Mouse (Mus musculus) forebrain, embryonic 13.5 days (tissue): Measurements from ENCODE around the gene Lgr5. TPM values are rescaled to one million over a fixed set of nuclear protein-coding genes. Genes with fewer than 3 reads are reported as not detected.

Experiments
- ATAC-seq: fragments of 200-750 bp; cut with Nextera tagmentation; 2 replicates; pipeline ENCODE4 v1.8.0; 2017
- H3K27ac ChIP-seq: fragments of 300-500 bp; sonication (generic); 2 replicates; pipeline ENCODE4 v1.5.1; 2015; ENCODE audit warnings: inconsistent platforms, mild to moderate bottlenecking, moderate library complexity
- H3K27me3 ChIP-seq: fragments of 300-500 bp; sonication (generic); 2 replicates; pipeline ENCODE4 v1.6.1; 2015; ENCODE audit warnings: mild to moderate bottlenecking, inconsistent platforms
- H3K36me3 ChIP-seq: fragments of 300-500 bp; sonication (generic); 2 replicates; pipeline ENCODE4 v1.6.1; 2015; ENCODE audit warnings: mild to moderate bottlenecking, inconsistent platforms; ENCODE audit not compliant: poor library complexity, severe bottlenecking
- H3K4me1 ChIP-seq: fragments of 300-500 bp; sonication (generic); 2 replicates; pipeline ENCODE4 v1.6.1; 2015; ENCODE audit warnings: inconsistent platforms
- H3K4me2 ChIP-seq: fragments of 300-500 bp; sonication (generic); 2 replicates; pipeline ENCODE4 v1.6.1; 2015; ENCODE audit warnings: inconsistent platforms, mild to moderate bottlenecking, moderate library complexity
- H3K4me3 ChIP-seq: fragments of 300-500 bp; sonication (generic); 2 replicates; pipeline ENCODE4 v1.5.1; 2015; ENCODE audit warnings: mild to moderate bottlenecking, inconsistent platforms
- H3K9ac ChIP-seq: fragments of 300-500 bp; sonication (generic); 2 replicates; pipeline ENCODE4 v1.6.1; 2015; ENCODE audit warnings: mild to moderate bottlenecking, inconsistent platforms
- H3K9me3 ChIP-seq: fragments of 300-500 bp; sonication (generic); replicated peaks from 2 replicates; pipeline ENCODE4 v1.6.1; 2016; ENCODE audit warnings: inconsistent platforms
- WGBS: fragments of 180-500 bp; shearing (Covaris S2); methylation state at CpG from one replicate; pipeline ENCODE4 v1.1.7; 2015; 5-methylcytosine and 5-hydroxymethylcytosine counted together
- polyA plus RNA-seq: library from polyadenylated mRNA; unstranded; fragments of >200 nt; fragmentation: Nextera tagmentation; extraction: Ambion mirVana; gene quantifications from 2 replicates; pipeline ENCODE4 v1.2.1, GENCODE M21; 2015

Gene Lgr5
- polyA plus RNA-seq, 1 experiment from 2014 or later = 0.26 TPM

DNA sequence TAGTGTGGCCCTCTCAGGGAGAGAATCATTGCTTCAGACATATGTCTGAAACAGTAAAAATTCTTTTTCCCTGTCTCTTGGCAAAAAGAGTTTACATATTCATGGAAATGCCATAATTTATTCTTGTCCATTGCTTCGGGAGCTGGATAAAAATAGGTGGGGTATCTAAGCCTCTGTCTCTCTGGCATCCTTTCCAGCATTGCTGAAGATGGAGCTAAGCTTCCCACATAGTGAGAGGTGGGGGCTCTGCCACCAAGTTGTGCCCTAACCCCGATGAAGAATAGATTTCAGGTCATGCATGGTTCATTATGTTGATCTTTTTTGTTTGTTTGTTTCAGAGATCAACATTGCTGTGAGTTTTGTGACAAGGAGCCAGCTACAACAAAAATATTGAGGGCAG lies 102.0 kb downstream of the Lgr5 start:
- H3K27ac ChIP-seq = no peak overlapping the region
- H3K36me3 ChIP-seq = no peaks in the 10 kb centered on the region
- H3K4me1 ChIP-seq = no peaks in the 10 kb centered on the region
- ATAC-seq = no peak
- H3K4me2 ChIP-seq = no peak overlapping the region
- H3K4me3 ChIP-seq = no peak overlapping the region
- 88% methylated on average over 2 of the region's 2 CpGs for WGBS
- peaks cover 46% of the 10 kb centered on the region for H3K27me3 ChIP-seq
- H3K9me3 ChIP-seq = no peaks in the 10 kb centered on the region
- H3K9ac ChIP-seq = no peak overlapping the region

DNA sequence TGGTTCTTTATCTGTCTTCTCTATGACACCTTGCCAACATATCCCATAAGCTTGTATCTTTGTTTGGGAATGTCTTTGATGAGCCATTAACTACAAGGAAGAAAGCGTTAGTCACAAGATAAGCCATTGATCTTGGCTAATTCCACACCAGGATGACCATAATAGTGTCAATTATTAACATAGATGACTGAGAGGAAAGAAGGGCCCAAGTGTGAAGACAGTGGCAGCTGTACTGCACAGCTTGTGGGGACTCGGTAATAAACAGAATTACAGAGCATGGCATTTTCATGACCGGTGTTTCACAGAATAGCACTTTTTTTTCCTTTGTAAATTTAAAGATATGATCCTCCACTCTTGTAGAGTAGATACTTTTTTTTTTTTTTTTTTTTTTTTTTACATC lies 102.9 kb downstream of the Lgr5 start:
- H3K9ac ChIP-seq = no peak overlapping the region
- H3K4me1 ChIP-seq = no peaks in the 10 kb centered on the region; the same call in 1 of the 2 replicates
- ATAC-seq = no peak
- no peaks in the 10 kb centered on the region for H3K36me3 ChIP-seq
- H3K4me2 ChIP-seq = no peak overlapping the region
- no peak overlapping the region for H3K4me3 ChIP-seq
- no peaks in the 10 kb centered on the region for H3K9me3 ChIP-seq
- no peak overlapping the region for H3K27ac ChIP-seq
- H3K27me3 ChIP-seq = peaks cover 55% of the 10 kb centered on the region
- 85% methylated on average over 3 of the region's 3 CpGs for WGBS

DNA sequence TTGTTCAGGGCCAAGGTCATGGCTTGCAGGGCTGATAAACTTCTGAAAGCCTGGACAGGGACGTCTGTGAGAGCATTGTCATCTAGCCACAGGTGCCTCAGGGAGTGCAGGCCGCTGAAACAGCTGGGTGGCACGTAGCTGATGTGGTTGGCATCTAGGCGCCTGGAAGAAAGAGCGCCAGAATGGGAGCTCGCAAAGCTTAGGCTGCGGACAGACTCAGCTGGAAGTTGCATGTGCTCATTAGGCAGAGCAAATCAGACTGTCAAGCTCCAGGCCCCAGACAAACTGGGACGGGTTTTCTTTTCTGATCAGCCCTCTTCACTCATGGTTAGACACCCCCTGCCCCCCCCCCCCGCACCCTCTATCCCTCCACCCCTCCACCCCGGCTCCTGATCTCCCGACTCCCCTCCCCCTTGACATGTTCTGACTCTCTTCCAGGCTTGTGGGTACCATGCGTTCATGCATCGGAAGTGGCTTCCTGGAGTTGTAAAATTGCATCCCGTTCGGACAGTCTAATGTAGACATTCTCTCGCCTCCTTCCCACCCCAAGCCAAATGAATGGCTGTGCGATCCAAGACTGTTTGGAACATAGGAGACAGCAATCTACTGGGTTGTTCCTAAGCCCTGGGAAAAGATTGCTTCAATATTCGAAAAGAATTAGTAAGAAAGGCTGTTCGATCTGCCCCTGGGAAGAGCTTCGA lies 109.0 kb downstream of the Lgr5 start:
- H3K27me3 ChIP-seq = peaks cover 74% of the 10 kb centered on the region
- H3K9me3 ChIP-seq = no peaks in the 10 kb centered on the region
- H3K9ac ChIP-seq = no peak overlapping the region
- WGBS = 13% methylated on average over 20 of the region's 20 CpGs
- H3K4me3 ChIP-seq = no peak overlapping the region
- ATAC-seq = peak; percentile 61
- H3K27ac ChIP-seq = no peak overlapping the region
- H3K4me1 ChIP-seq = peaks cover 8% of the 10 kb centered on the region
- H3K4me2 ChIP-seq = peak overlapping the region; percentile 40
- no peaks in the 10 kb centered on the region for H3K36me3 ChIP-seq

DNA sequence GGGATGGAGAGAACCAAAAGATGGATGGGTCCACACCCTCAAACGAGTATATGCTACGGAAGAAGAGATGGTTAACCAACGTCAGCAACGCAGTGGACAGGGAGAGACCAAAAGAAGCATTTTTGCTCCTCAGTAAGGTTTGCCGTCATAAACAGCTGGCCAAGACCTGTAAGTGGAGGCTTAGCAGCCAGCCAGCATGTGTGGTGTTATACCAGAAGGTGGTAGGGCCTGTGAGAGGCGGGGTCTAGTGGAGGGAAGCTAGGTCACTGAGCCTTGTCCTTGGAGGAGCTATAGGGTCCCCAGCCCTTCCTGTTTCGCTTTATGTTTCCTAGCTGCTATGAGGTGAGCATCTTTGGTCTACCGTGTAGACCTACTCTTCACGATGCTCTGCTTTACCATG lies 111.1 kb downstream of the Lgr5 start:
- Histone ChIP-seq H3K4me3 (no peak overlapping the region), H3K9me3 (no peaks in the 10 kb centered on the region), H3K4me2 (no peak overlapping the region), H3K36me3 (no peaks in the 10 kb centered on the region), H3K9ac (no peak overlapping the region), H3K4me1 (peaks cover 8% of the 10 kb centered on the region), H3K27me3 (peaks cover 85% of the 10 kb centered on the region), H3K27ac (no peak overlapping the region)
- WGBS = 90% methylated on average over 9 of the region's 9 CpGs
- ATAC-seq = no peak

DNA sequence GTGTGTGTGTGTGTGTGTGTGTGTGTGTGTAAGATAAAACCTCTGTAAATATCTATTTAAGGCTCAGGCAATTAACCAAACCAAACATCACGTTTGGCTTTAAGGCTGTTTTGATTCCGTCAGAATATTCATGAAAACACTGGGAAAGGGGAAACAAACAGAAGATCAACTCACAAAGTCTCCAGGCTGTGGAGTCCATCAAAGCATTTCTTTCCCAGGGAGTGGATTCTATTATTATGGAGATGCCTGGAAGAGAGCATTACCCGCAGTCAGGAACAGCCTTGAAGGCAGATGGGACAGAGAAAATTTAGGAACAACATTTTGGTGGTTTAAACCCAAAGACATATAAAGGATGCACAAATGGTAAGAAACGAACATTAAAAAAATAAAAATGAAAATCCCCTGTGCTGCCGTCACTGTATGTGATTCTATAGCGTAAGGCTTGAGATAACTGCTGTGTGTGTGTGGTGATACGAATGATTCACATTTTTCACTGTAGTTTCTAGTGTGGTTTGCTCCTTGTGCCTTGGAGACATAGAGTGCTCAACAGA lies 112.5 kb downstream of the Lgr5 start:
- Histone ChIP-seq H3K27ac (no peak overlapping the region), H3K4me3 (no peak overlapping the region), H3K9ac (no peak overlapping the region), H3K4me2 (no peak overlapping the region), H3K27me3 (peaks cover 86% of the 10 kb centered on the region), H3K9me3 (no peaks in the 10 kb centered on the region), H3K4me1 (peaks cover 8% of the 10 kb centered on the region), H3K36me3 (no peaks in the 10 kb centered on the region)
- WGBS = 50% methylated on average over 7 of the region's 7 CpGs
- no peak for ATAC-seq

DNA sequence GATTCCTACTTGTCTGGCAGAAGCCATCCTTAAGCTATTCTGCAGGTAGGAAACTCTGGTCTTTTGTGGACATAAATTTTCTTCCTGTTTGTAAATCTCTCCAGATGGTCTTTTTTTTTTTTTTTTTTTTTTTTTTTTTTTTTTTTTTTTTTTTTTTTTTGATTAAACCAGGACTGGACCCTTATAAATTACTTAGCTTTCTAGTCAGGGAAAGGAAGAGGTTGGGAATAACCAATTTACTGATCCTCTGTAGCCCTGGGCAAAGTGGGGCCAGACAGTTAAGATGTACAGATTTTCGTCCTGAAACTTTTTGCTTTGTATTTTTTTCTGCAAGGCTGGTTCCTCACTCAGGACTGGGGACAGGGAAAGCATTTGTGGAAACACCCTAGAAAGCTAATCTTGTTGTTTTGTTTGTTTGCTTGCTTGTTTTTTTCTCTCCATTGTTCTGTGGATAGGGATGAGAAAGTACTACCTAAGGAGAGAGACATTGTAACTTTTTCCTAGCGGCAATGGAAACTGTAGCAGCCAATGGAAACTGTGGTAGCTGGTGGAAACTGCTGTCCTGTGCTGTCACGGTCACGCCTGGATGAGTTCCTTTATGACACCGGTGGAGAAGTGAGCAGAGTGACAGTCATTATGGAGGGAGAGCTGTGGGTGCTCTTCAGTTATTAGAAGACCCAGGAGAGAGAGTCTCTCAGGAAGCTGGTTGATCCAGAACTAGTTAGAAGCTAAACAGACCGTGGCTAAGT lies 114.2 kb downstream of the Lgr5 start:
- 77% methylated on average over 6 of the region's 6 CpGs for WGBS
- H3K27ac ChIP-seq = no peak overlapping the region

DNA sequence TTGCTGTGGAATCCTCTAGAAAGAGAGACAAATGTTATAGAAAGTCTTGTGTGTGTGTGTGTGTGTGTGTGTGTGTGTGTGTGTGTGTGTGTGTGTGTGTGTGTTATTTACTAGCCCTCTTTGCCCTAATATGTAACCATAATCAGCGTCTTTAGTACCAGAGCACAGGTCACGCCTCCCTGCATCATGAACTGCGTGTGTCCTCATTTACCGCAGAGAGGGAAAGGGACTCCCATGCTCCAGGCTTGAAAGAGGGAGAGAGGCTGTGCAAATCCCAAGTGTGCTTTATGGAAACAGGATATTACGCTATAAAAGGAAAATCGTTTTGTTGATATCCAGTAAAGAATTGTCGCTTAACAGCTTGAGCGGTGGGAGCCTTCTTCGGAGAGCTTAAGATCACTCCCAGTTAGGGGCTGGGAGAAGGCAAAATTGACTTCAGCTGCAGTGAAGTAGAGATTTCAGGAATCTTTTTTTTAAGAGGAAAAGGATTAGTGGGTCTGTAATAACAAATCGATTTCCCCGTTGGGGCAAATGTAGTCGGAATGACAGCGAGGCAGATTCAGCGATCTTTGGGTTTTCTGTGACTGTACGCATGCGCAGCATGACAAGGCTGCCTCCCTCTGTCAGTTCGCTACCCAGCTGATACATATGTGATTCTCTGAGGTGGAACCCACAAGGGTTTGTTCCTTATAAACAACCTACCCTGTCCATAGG lies 116.8 kb downstream of the Lgr5 start:
- H3K27me3 ChIP-seq = peaks cover 85% of the 10 kb centered on the region
- H3K9ac ChIP-seq = no peak overlapping the region
- no peaks in the 10 kb centered on the region for H3K9me3 ChIP-seq
- no peaks in the 10 kb centered on the region for H3K36me3 ChIP-seq
- ATAC-seq = no peak
- H3K27ac ChIP-seq = no peak overlapping the region
- peak overlapping the region; percentile 42 for H3K4me2 ChIP-seq
- H3K4me1 ChIP-seq = 0 out of 2 replicates have a peak, but pooled peaks cover 3% of the 10 kb centered on the region
- whole genome bisulfite sequencing = 38% methylated on average over 17 of the region's 17 CpGs
- H3K4me3 ChIP-seq = peak overlapping the region; percentile 28

More for the DNA sequence above, 114.2 kb downstream of the Lgr5 start:
- no peak overlapping the region for H3K4me3 ChIP-seq
- no peak overlapping the region for H3K9ac ChIP-seq
- no peak overlapping the region for H3K4me2 ChIP-seq
- peaks cover 5% of the 10 kb centered on the region; the same call in 1 of the 2 replicates for H3K4me1 ChIP-seq
- no peaks in the 10 kb centered on the region for H3K9me3 ChIP-seq
- peaks cover 82% of the 10 kb centered on the region for H3K27me3 ChIP-seq
- no peaks in the 10 kb centered on the region for H3K36me3 ChIP-seq
- ATAC-seq = no peak

DNA sequence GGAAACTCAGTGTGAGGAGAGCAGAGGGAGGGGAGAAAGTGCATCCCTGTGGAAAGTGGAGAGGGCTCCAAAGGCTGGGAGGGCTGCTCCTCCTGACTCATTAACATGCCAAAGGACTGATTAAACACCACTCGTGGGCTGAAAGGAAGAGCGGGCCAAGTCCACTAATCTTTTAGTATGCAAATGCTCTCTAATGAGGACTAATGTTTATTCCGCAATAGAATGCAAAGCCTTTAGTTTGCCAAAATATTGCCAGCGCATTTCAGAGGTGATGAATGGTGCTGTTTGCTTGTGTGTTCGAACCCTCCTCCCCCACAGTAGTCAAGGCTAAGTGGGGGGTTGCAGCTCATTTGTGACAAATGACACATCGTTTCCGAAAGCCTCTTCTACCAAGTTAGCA lies 118.5 kb downstream of the Lgr5 start:
- WGBS = 5% methylated on average over 7 of the region's 7 CpGs
- H3K9ac ChIP-seq = no peak overlapping the region
- no peaks in the 10 kb centered on the region for H3K9me3 ChIP-seq
- 0 out of 2 replicates have a peak, but pooled peaks cover 3% of the 10 kb centered on the region for H3K4me1 ChIP-seq
- no peak overlapping the region for H3K27ac ChIP-seq
- H3K27me3 ChIP-seq = peaks cover 85% of the 10 kb centered on the region
- ATAC-seq = peak; percentile 96
- no peak overlapping the region for H3K4me2 ChIP-seq
- no peak overlapping the region for H3K4me3 ChIP-seq
- H3K36me3 ChIP-seq = no peaks in the 10 kb centered on the region

DNA sequence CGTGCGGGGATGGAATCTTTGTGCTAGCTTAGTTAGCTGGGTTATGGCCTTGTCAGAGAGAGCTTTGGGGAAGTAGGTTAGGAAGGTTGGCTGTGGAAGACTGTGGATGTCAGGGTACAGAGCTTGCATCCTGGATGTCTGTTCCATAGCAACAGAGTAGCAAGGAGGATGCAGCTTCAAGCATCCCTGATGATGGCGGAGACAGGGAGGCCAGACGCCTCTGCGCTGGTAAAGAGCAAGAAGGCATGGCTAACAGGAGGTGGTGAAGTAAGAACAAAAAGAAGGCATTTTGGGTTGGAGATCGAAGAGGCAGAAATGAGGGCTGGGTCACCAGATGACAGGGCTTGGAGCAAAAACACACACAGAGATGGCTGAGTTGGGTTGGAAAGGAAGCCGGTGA lies 118.9 kb downstream of the Lgr5 start:
- Histone ChIP-seq H3K9me3 (no peaks in the 10 kb centered on the region), H3K4me1 (0 out of 2 replicates have a peak, but pooled peaks cover 3% of the 10 kb centered on the region), H3K4me2 (no peak overlapping the region), H3K9ac (no peak overlapping the region), H3K36me3 (no peaks in the 10 kb centered on the region), H3K27ac (no peak overlapping the region), H3K27me3 (peaks cover 85% of the 10 kb centered on the region), H3K4me3 (no peak overlapping the region)
- 31% methylated on average over 7 of the region's 7 CpGs for WGBS
- ATAC-seq = peak; percentile 36

DNA sequence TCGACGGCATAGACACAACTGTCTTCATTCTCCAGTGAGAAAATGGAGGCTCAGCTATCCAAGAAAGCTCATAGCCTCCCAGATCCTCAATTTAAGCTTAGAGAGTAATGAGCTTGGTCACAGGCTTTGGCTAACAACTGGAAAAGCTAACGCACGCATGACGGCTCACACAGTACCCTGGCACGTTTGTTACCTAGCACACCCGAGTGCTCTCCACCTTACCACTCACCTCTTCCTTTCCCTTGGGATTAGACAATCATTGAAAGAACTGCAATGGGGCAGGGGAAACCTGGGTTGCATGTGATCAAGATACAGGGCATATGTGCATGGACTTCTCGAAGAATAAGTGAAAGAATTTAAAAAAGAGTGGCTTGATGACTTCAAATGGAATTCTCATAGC lies 119.6 kb downstream of the Lgr5 start:
- Histone ChIP-seq H3K27me3 (peaks cover 80% of the 10 kb centered on the region), H3K27ac (no peak overlapping the region), H3K9me3 (no peaks in the 10 kb centered on the region), H3K4me2 (no peak overlapping the region), H3K36me3 (no peaks in the 10 kb centered on the region), H3K4me3 (no peak overlapping the region), H3K9ac (no peak overlapping the region), H3K4me1 (0 out of 2 replicates have a peak, but pooled peaks cover 3% of the 10 kb centered on the region)
- no peak for ATAC-seq
- 84% methylated on average over 8 of the region's 8 CpGs for WGBS

DNA sequence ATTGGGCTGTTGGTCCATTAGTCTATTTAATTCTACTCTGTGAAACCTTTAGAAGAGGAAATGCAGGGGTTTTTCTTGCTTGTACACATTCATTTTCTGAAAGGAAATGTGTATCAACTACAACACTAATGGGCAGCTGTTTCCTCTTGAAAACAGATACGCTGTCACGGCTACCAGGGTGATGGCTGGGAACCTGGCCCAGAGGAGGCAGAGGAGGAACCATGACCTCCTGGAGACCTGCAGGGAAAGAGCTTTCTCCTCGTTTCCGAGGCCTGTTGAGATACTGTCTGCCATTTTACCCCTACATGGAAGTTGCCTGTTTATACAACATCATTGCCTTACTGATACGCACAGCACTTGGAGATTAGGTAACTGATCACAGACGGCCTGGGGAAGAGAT lies 121.8 kb downstream of the Lgr5 start:
- no peak overlapping the region for H3K27ac ChIP-seq
- H3K4me2 ChIP-seq = no peak overlapping the region
- H3K4me1 ChIP-seq = 0 out of 2 replicates have a peak, but pooled peaks cover 3% of the 10 kb centered on the region
- H3K36me3 ChIP-seq = no peaks in the 10 kb centered on the region
- no peak overlapping the region for H3K9ac ChIP-seq
- no peak for ATAC-seq
- H3K4me3 ChIP-seq = no peak overlapping the region
- H3K9me3 ChIP-seq = no peaks in the 10 kb centered on the region
- WGBS = 88% methylated on average over 6 of the region's 6 CpGs
- peaks cover 84% of the 10 kb centered on the region for H3K27me3 ChIP-seq

DNA sequence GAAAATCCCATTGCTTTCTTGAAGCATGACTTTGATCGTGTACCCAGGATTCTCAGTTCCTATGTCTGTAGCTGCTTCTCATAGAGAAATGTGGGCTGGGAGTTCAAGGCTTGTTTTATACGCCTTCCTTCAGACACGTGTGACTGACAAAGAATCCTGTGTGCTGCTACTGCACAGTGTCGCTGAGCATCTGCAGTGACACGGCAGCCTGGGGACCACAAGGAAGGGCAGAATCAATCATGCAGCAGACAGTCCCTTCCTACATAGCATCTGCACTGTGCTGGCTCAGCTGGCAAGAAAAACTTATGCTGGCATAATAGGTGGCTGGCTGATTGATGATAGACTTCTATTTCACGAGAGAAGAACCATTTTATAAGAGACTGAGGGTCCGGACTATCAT lies 122.5 kb downstream of the Lgr5 start:
- no peak overlapping the region for H3K4me3 ChIP-seq
- 0 out of 2 replicates have a peak, but pooled peaks cover 3% of the 10 kb centered on the region for H3K4me1 ChIP-seq
- no peaks in the 10 kb centered on the region for H3K36me3 ChIP-seq
- peaks cover 81% of the 10 kb centered on the region for H3K27me3 ChIP-seq
- WGBS = 86% methylated on average over 7 of the region's 7 CpGs
- no peak overlapping the region for H3K4me2 ChIP-seq
- no peak overlapping the region for H3K27ac ChIP-seq
- no peak overlapping the region for H3K9ac ChIP-seq
- no peaks in the 10 kb centered on the region for H3K9me3 ChIP-seq
- ATAC-seq = no peak
